Mouse (Mus musculus) left cerebral cortex, adult 9 months (tissue): ENCODE results near the gene Spata7.
"Not testable (repeated sequence)": the region's sequence is repeated elsewhere in the genome, so short reads cannot be mapped to it uniquely, and the experiment has no call there.

ENCODE experiments used
- DNase-seq, 2 experiments: peaks; one replicate each; pipeline ENCODE4 v3.0.0; 2022; ENCODE audit warnings: low spot score in 2 of 2

Spata7 gene

DNA sequence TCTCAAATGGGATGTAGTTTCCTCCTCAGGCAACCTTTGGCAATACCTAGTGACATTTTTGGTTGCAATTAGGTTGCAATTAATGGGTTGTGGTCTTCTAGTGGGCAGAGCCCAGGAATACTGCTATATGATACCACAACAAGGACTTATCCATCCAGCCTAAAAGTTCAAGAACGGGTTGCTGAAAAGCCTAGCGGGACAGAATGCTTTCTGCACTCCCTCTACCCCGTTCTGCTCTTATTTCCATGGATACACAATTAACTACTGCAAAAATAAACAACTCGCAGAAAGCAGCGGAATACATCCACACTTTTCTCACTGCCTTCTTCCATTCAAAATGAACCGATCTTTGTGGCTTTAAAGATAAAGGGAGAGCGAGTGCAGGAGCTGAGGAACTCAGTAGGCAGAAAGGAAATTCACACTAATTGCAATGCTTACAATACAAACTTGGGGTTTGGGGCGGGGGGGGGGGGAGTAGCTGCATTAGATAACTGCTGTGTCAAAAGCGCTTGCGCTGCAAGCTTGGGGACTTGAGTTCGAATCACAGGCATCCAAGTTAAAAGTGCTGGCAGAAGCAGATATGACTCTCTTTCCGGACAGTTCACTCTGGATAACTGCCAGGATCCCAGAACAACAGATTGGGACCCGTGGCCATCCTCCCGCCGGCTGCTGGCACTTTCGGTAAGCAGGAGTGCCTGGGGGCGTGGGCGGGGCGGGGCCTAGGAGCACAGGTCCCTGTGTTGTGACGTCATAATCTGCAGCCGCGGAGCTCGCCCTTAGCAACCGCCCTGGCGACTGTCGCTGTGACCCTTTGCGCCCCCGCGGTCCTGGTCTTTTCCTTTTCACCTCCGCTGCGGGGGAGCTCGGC, at the start of gene Spata7:
Gene Spata7 (plus strand): TSS at position 766 of the 868 bp plus-strand sequence.
- peak; percentile 73 to 86 for DNase-seq

DNA sequence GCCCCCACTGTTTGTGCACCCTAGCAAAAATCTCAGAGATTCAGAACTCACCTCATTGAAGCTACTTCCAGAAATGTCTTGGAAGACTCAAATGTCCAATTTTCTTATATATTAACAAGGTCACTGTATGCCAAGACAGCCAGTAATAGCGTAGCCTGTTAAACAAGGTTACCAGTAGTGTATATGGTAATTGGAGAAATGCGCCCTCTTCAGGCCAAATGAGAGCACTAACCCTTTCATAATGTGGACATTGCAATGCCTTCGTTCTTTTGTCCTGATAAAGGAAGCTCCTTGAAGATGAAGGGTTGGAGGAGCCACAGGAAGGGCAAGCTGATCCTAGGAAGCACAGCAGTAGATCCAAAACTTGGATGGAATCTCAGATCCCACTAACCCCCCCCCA, 42.7 kb upstream of the Spata7 start:
- DNase-seq: no peak

DNA sequence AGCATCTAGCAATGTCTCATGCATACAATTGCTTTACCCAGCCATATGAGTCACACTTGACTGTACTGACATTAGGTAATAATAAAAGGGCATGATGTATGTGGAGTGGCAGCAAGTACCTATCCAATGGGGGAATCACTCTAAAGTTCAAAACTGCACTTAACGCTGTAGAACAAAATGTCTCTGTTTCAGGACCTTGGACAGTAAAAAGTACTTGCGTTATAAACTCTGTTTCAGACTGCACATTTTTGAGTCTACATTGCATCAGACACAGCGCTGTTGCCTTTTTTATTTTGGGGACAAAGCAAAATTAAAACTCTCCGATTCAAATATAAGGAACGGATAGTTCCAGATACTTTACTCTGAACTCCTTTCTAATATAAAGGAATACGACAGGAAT, 39.4 kb upstream of the Spata7 start:
- DNase-seq: no peak

DNA sequence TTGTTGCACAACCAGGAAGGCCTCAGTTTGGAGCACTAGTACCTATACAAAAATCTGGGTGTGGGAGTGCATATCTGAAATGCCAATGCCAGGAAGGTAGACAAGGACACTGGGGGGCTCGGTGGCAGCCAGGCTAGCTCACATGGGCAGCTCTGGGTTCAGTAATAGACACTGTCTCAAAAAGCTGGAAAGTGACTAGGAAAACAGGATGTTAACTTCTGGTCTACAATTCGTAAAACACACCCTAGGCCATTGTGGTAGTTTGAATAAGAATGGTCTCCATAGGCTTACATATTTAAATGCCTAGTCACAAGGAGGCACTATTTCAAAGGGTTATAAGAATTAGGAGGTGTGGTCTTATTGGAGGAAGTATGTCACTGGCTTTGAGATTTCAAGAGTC, 36.9 kb upstream of the Spata7 start:
- no peak for DNase-seq

DNA sequence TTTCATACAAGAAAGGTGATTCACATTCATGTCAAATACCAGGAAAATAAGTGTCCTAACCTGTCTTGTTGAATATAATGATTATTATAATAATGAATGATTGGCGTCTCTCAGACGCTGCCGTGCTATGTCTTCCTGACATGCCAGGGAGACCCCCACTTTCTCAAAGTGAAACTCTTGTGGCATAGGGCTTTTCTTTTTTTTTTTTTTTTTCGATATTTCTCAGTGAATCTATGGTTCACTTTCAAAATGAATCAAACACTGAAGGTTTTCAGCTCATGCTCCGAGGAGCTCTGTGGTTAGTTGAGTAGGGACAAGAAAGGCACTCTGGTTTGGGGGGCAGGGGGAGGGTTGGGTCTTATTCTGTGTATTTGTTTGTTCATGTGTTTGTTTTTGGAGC, 27.1 kb upstream of the Spata7 start:
- no peak for DNase-seq

DNA sequence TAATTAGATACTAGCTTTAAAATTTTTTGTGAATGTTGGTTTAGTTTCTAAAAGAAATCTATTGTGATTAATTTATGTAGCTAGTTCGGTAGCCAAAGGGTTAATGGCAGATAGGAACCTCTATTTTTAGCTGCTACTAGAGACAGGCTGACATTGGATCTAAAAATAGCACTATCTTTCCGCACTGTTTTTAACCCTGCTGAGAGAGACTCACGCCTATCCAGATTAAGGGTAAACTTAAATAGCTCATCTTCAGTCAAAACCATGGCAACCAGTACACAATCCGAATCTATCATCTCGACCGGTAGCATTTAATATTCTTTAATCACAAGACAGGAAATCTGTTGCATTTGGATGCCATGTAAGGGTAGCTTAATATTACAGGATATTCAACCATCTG, 25.8 kb upstream of the Spata7 start:
- no peak for DNase-seq

DNA sequence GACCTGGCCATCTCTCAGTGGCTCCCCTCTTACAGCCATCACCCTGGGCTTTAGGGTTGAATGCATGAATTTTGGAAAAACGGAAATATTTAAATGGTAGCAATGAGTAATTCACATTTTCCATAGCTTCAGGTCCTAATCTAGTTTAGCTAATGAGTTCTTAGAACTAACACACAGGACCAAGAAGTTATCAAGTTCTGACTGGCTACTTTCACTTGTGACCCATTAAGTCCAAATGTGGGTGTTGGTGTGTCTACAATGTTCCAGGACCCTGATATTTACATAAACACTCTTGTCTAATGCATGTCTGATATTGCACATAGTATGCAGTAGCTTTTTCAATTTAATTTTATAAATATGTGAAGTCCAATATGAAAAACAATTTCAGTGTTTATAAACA, 22.7 kb upstream of the Spata7 start:
- DNase-seq: no peak

DNA sequence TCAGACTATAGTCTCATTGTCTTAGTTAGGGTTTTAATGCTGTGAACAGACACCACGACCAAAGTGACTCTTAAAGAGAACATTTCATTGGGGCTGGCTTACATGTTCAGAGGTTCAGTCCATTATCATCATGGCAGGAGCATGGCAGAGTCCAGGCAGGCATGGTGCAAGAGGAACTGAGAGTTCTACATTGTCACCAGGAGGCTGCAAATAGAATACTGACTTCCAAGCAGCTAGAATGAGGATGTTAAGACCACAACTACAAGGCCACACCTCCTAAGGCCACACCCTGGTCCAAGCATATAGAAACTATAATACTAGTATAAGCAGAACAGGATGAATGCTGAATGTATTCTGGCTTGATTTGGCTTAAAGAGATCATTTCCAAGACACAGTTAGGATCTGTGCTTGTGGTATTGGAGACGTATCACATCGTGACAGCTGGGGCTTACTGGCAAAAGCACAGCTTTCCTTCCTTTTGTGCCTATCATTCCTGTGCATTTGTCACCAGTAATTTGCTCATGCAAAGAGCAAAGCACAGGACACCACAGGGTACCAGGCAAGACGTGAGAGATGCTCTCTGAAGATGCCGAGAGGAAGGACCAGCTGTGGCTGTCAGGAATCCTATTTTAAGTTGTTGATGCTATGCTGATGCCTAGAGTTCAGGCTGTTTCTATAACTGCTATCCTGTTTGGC, 21.2 kb upstream of the Spata7 start:
- no peak for DNase-seq

DNA sequence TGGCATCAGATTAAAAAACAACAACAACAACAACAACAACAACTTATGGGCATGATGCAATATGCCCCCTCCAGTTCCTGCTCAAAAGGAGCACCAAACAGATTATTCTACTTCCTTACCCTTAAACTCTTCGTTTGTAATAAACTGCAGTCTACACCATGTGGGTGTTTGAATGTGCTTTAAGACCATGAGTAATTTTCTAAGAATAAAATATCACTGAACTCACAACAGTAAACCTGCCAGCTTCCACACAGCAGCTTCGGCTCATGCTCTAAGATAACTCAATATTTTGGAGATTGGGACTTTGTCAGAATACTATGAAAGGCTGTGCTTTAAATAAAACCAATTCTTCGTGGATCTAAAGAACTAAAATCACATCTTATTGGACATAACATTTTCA, 17.6 kb upstream of the Spata7 start:
- DNase-seq: peak in 1 of 2 experiments; percentile 12

DNA sequence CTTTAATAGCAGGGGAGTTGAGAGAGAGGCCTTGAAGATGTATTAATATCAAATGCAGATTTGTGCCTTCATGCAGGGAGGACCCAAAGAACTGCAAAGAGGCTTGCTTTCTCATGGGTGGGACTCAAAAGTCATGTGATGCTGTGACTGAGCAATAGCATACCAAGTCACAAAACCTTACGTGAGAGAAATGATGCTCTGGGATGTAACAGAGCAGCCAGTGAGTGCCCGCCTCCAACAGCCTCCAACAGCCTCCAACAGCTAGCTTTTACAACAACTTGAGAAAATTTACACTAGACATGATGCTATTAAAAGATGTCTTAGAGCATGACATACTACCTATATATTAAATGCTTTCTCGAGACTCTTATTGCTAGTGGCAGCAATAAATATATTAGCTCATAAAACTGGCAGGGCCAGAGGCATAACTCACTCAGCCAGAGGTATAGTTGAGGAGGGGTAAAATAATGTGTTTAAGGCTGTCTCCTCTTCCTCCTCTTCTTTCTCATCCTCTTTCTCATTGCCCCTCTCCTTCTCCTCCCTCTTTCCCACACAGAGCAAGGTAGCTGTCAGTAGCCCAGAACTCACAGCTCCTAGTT, 12.9 kb upstream of the Spata7 start:
- DNase-seq: no peak

DNA sequence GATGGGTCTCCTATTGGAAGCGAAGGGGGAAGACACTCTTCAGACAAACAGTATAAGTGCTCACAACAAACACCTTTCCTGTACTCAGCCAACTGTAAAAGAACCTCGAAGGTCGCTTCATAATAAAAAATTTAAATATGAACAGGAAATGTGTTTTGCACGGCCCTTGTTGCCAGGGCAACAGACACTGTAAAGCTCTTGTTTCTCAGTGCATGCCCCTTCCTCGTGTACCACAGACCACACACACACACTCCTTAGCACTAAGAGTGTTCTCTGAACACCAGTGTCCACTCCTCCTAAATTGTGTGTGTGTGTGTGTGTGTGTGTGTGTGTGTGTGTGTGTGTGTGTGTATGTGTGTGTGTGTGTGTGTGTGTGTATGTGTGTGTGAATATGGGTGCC, 12.2 kb upstream of the Spata7 start:
- no peak for DNase-seq

DNA sequence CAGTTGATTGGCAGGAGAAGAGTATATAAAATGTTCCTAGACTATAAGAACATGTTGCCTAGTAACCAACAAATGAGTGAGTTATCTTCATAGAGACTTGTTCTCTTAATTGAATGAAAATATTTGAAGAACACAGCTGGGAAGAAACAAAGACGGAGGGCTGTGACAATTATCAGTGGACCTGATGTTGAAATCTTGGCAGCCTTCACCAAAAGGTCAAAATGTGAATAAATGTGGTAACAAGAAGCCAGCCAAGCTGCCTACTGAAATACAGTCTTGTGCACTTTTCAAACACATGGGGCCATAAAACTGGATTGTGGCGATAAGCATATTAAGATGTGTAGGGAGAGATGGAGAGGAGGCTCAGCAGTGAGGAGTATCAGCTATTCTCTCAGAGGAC, 8.5 kb upstream of the Spata7 start:
- no peak for DNase-seq

DNA sequence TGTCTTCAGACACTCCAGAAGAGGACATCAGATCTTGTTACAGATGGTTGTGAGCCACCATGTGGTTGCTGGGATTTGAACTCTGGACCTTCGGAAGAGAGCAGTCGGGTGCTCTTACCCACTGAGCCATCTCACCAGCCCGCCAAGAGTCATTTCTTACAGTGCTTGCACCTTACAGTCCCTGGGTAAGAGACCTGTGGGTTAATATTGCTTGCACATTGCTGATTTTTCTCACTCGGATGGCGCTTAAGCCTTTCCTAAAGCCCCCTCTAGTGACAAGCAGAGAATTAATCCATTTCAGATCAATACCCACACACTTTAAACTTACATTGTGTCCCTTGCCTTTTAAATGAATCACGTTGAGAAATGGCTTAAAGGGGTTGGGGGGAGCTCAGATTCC, 7.0 kb upstream of the Spata7 start:
- DNase-seq: not testable (repeated sequence)

DNA sequence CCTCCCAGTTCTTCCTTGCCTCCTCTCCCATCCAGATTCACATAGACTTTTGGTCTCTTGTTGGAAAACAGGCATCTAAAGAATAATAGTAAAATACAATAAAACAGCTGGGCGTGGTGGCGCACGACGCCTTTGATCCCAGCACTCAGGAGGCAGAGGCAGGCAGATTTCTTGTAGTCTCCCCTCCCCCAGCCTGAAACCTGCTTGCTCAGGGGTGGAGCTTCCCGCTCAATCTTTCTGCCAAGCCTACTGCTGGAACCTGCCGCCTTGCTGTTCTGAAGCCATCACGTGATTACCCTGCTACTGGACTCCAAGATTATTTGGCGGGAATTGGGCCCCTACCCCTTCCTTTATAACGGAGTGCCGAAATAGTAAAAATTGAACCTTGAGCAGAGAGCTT, 4.7 kb upstream of the Spata7 start:
- DNase-seq: not testable (repeated sequence)

DNA sequence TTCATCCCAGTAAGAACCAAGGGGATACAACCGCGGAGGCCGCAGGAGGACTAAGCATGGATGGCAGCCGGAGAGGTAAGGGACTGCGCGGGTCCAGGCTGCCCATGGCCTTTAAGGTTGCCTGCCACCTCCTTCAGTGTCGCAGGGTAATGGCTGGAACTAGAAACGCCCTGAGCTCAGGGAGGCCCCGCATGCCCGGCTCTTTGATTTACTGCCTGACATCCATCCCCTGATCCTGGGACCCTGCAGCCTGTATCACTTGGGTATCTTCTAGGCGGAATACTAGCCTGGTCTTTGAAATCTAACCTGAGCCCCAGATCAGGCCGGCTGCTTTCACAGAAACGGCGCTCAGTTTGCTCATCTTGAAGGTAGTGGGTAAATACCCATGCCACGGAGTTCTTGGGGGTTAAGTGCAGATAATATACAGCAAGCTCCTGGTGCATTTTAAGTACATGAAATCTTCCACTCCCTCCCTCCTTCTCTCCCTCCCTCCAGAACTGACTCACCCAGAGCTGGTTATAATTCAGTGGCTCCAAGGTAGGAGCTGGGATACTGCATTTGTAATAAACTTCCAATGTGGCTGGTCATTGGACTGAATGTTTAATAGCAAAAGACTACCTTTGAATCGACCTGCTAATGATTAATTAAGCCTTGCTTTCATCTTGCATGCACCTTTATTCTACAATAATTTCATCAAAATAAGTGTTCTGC, 458 bp downstream of the Spata7 start:
- DNase-seq: no peak

DNA sequence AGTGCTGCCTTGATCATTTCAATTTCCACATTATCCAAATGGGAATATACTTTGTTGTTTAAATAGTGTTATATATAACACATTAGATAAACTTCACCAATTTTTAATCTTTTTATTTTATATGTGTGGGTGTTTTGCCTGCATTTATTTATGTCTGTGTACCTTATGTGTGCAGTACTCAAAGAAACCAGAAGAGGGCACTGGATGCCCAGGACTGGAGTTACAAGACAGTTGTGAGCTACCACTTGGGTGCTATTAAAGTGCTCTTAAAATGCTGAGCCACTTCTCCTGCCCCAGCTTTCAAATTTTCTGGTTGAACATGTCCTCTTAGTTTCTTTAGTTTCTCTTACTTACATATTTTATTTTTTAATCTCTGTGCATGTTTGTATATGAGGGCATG, 16.9 kb downstream of the Spata7 start:
- no peak for DNase-seq

DNA sequence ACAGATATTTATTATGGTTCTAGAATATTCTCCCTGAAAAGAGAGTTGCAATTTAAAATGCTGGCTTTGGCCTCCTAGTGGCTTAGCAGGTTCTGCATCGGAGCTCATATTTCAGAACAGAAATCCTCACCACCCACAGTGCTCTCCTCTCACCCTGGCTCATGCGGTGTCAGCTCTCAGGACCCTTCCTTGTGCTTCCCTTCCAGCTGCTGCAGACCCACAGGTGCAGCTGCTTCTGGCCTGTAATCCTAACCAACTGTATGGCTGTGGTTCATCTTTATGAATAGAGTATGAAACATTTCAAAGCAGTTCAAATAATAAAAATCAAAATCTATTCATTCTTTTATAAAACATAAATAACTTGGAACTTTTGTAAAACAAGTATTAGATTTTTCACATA, 28.9 kb downstream of the Spata7 start:
- DNase-seq: no peak

DNA sequence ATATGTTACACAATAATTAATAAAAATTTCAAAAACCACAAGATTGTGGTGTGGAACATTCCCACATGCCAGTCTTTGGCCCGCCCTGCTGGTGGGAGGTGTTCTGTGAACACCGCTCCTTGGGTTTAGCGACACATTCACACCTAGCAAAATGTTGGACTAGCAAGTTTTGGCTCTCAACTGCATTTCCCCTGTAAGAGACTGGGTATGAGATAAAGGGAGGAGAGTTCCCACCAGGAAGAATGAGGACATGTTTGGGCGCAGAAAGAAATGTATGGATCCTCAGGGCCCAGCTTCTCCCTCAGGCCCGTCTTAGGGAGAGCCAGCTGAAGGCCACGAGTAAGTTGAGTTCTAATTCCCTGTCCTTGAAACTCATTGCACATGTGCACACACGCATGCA, 34.7 kb downstream of the Spata7 start:
- DNase-seq: no peak

DNA sequence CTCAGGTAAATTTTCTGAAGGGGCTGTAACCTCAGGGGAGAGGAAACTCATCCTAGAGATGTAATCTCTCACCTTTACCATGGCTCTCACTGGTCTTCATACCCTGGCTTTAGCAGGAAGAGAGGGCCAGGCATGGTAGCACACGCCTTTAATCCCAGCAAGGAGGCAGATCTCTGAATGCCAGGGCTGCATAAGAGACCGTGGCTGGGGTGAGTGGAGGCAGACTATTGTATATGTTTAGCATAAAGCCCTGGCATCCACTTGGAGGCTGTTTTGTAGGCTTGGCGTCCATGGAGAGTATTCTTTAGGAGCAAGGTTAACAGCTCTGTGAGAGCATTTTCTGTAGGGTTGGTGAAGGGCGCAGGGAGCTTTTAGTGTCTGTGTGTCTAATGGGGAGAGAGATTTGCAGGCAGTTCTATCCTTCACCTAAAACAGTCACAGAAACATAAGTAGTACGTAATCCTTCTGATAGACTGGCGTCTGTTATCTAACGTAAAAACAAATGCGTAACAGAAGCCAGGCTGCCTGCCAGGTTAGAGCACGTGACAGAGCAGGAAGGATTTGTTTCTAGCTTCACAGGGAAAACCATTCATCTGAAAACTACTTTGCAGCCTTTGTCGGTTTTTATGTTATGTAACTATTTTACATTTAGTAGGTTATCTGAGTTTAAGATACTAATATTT, 40.3 kb downstream of the Spata7 start:
- peak; percentile 57 to 80 for DNase-seq

DNA sequence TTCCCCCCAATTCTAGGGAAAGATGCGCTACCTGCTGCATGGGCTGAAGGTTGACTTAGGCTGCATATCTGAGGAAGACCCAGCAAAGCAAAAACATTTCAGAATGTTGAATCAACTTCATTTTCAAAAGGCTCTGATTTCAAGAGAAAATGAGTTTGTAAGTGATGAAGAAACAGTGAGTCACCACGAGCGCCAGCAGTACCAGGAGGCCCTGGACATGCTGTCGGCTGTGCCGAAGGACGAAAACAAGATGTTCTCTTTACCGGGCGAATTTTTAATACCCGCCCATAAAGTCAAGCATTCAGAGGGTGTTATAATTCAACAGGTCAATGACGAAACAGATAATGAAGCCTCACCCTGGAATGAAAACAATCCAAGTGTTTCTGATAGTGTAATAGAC, 41.1 kb downstream of the Spata7 start:
- DNase-seq: no peak

DNA sequence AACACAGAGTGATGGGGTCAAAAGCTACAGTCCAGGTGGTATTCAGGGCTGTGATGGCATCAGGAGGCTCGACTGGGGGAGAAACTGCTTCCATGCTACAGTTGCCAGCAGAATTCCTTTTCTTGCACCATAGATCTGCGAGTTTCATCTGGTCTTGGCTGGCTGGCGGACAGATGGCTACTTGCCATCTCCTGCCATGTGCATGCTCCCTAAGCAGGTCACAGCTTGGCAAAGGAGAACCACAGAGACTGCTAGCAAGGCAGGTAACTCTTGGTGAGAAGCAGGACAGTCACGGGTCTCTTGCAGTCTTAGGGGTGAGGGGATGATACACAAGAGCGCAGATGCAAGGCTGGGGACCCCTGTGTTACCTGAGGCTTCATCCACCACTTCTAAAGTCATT, 41.9 kb downstream of the Spata7 start:
- DNase-seq: no peak

DNA sequence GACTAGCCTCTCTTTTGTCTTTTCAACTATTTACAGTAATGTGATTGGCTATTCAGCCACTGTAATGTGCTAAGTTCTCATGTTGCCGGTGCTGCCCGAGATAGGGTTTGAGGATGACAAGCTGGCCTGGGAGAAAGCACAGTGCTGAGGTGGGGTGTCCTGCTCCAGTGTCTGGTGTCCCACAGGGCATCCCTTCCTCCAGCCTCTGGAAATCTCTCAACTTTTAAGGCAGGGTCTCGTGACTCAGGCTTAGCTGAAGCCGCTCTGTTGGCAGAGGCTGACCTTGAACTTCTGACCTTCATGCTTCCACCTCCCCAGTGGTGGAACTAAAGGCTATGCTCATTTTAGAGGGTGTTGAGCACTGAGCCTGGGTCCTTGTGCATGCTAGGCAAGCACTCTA, 42.5 kb downstream of the Spata7 start:
- no peak for DNase-seq
